Mouse (Mus musculus) forebrain, embryonic 14.5 days (tissue): ENCODE measurements at regions not wholly inside any gene's neighbourhood (a gene's known extent, or its start where the extent isn't known, plus 50 kb on each side); places are given as distances from the start of the nearest gene placed in this dataset.

Experiments used
- ATAC-seq: fragments of 200-750 bp; cut with Nextera tagmentation; 2 replicates; pipeline ENCODE4 v1.8.0; 2017; ENCODE audit warnings: mild to moderate bottlenecking, moderate library complexity
- DNase-seq: peaks from one replicate; pipeline ENCODE4 v3.0.0-alpha.2; 2015; ENCODE audit warnings: low spot score
- H3K27ac ChIP-seq: fragments of 300-500 bp; sonication (generic); 2 replicates; pipeline ENCODE4 v1.5.1; 2014; ENCODE audit warnings: low read depth, mild to moderate bottlenecking, control low read depth, low read length, moderate library complexity
- H3K27me3 ChIP-seq: fragments of 300-500 bp; sonication (generic); replicated peaks from 2 replicates; pipeline ENCODE4 v1.6.1; 2014; ENCODE audit warnings: low read length, control low read depth, mixed read lengths; ENCODE audit not compliant: control insufficient read depth, insufficient read depth
- H3K36me3 ChIP-seq: fragments of 300-500 bp; sonication (generic); 2 replicates; pipeline ENCODE4 v1.6.1; 2014; ENCODE audit warnings: low read length, control low read depth; ENCODE audit not compliant: control insufficient read depth, insufficient read depth
- H3K4me1 ChIP-seq: fragments of 300-500 bp; sonication (generic); 2 replicates; pipeline ENCODE4 v1.6.1; 2014; ENCODE audit warnings: antibody characterized with exemption, low read length, control low read depth; ENCODE audit not compliant: control insufficient read depth, insufficient read depth
- H3K4me2 ChIP-seq: fragments of 300-500 bp; sonication (generic); 2 replicates; pipeline ENCODE4 v1.6.1; 2014; ENCODE audit warnings: mild to moderate bottlenecking, control low read depth, low read length
- H3K4me3 ChIP-seq: fragments of 300-500 bp; sonication (generic); 2 replicates; pipeline ENCODE4 v1.5.1; 2014; ENCODE audit warnings: low read depth, low read length, control low read depth
- H3K9ac ChIP-seq: fragments of 300-500 bp; sonication (generic); 2 replicates; pipeline ENCODE4 v1.6.1; 2014; ENCODE audit warnings: mild to moderate bottlenecking, low read length, control low read depth, moderate library complexity
- H3K9me3 ChIP-seq: fragments of 300-500 bp; sonication (generic); replicated peaks from 2 replicates; pipeline ENCODE4 v1.6.1; 2016; ENCODE audit warnings: low read length, control low read depth, mixed read lengths; ENCODE audit not compliant: control insufficient read depth
- WGBS: fragments of 180-500 bp; shearing (Covaris S2); extraction: QIAGEN DNeasy Blood & Tissue Kit; methylation state at CpG from one replicate; pipeline ENCODE4 v1.1.7; 2014; 5-methylcytosine and 5-hydroxymethylcytosine counted together

GRCm38 (mm10) chr2:53276435-53276834 is 84.9 kb downstream of the Arl6ip6 start:
- H3K9ac ChIP-seq = no peak overlapping the region
- H3K27ac ChIP-seq = no peak overlapping the region
- no peaks in the 10 kb centered on the region for H3K27me3 ChIP-seq
- no peak overlapping the region for H3K4me2 ChIP-seq
- H3K9me3 ChIP-seq = no peaks in the 10 kb centered on the region
- H3K4me3 ChIP-seq = no peak overlapping the region
- no peaks in the 10 kb centered on the region for H3K4me1 ChIP-seq
- DNase-seq (peak; percentile 13), ATAC-seq (no peak)
- WGBS = 6% methylated on average over 1 of the region's 1 CpGs
- H3K36me3 ChIP-seq = no peaks in the 10 kb centered on the region

GRCm38 (mm10) chr2:53301712-53302423 is 110.3 kb downstream of the Arl6ip6 start:
- DNase-seq (peak; percentile 12), ATAC-seq (peak; percentile 15; the same call in 1 of the 2 replicates)
- no peak overlapping the region for H3K4me3 ChIP-seq
- no peak overlapping the region for H3K27ac ChIP-seq
- H3K27me3 ChIP-seq = no peaks in the 10 kb centered on the region
- no peaks in the 10 kb centered on the region for H3K9me3 ChIP-seq
- 72% methylated on average over 2 of the region's 2 CpGs for WGBS
- H3K9ac ChIP-seq = no peak overlapping the region
- H3K4me2 ChIP-seq = no peak overlapping the region
- no peaks in the 10 kb centered on the region for H3K4me1 ChIP-seq
- no peaks in the 10 kb centered on the region for H3K36me3 ChIP-seq

DNA sequence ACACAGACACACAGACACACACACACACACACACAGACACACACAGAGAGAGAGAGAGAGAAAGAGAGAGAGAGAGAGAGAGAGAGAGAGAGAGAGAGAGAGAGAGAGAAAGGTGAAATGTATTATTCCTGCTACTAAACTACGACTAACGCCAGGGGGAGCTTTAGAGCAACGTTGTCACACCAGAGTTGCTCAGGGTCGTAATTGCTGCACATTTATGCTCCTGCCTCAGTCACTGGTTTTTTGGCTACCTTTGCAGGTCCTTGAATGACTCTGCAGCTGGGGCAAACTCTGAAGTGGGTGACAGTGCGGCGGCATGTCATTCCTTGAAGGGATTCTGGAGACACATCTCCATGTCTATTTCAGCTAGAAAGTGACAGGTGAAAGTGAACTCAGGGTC is 139.2 kb downstream of the Arl6ip6 start:
- WGBS = 30% methylated on average over 6 of the region's 6 CpGs
- H3K4me1 ChIP-seq = no peaks in the 10 kb centered on the region
- no peaks in the 10 kb centered on the region for H3K36me3 ChIP-seq
- H3K4me2 ChIP-seq = no peak overlapping the region
- H3K9me3 ChIP-seq = no peaks in the 10 kb centered on the region
- H3K27ac ChIP-seq = no peak overlapping the region
- H3K9ac ChIP-seq = no peak overlapping the region
- ATAC-seq (peak; percentile 84), DNase-seq (peak; percentile 77)
- no peaks in the 10 kb centered on the region for H3K27me3 ChIP-seq
- H3K4me3 ChIP-seq = no peak overlapping the region

DNA sequence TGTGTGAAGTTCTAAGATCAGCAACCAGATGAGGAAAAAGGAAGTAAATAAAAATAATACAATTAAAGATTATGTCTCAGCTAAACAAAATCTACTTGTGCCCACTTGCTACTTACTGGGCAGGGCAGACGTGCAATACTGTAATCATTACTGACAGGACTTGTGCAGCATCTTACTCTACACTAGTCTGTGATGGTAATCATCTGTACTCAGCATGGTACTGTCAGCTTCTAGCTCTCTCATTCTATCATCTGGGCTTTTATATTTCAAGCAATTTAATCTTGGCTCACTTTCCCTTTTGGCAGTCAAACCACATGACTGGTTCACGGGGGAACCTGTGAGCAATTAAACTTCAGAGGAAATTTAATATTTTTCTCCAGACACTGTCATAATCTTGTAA is 167.5 kb downstream of the Arl6ip6 start:
- no peak for ATAC-seq

DNA sequence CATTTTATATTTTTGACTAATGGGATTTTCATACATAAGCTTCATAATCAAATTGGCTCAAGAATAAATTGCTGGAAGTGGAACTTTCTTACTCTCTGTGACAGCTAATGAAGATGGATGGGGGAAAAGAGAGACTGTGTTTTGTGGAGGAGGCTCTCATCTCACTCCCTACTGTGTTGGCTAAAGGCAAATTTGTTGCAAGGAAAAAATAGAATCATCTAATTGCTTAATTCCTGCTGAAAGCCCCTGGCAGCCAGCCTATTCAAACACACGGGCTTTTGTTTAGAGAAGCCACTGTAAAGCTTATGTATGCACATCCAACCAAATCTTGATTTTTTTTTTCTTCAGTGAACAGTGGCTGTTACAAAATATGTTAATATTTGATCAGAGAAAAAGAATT is 190.8 kb downstream of the Arl6ip6 start:
- H3K9ac ChIP-seq = no peak overlapping the region
- 0 out of 2 replicates have a peak overlapping the region, but pooled peaks have one; percentile 7 for H3K4me2 ChIP-seq
- H3K4me1 ChIP-seq = peaks cover 9% of the 10 kb centered on the region; the same call in 1 of the 2 replicates
- DNase-seq = peak; percentile 90
- H3K36me3 ChIP-seq = no peaks in the 10 kb centered on the region
- no peaks in the 10 kb centered on the region for H3K9me3 ChIP-seq
- 2% methylated on average over 1 of the region's 1 CpGs for WGBS
- H3K4me3 ChIP-seq = no peak overlapping the region
- H3K27ac ChIP-seq = no peak overlapping the region; the same call in 1 of the 2 replicates
- no peaks in the 10 kb centered on the region for H3K27me3 ChIP-seq
- ATAC-seq = peak; percentile 54

More for the DNA sequence above, 167.5 kb downstream of the Arl6ip6 start:
- 64% methylated on average over 2 of the region's 2 CpGs for WGBS
- Histone ChIP-seq H3K9ac (no peak overlapping the region), H3K4me1 (no peaks in the 10 kb centered on the region), H3K9me3 (no peaks in the 10 kb centered on the region), H3K4me3 (no peak overlapping the region), H3K27ac (no peak overlapping the region), H3K27me3 (no peaks in the 10 kb centered on the region), H3K4me2 (no peak overlapping the region), H3K36me3 (no peaks in the 10 kb centered on the region)
- no peak for DNase-seq

- Histone ChIP-seq H3K27ac (no peak overlapping the region), H3K4me2 (no peak overlapping the region), H3K27me3 (no peaks in the 10 kb centered on the region), H3K4me1 (peaks cover 9% of the 10 kb centered on the region; the same call in 1 of the 2 replicates), H3K9ac (no peak overlapping the region), H3K4me3 (no peak overlapping the region), H3K9me3 (no peaks in the 10 kb centered on the region), H3K36me3 (no peaks in the 10 kb centered on the region)
- DNase-seq (peak; percentile 85), ATAC-seq (peak; percentile 85)
- 4% methylated on average over 8 of the region's 8 CpGs for WGBS
Observed at GRCm38 (mm10) chr2:53384545-53385176, 193.1 kb downstream of the Arl6ip6 start.

DNA sequence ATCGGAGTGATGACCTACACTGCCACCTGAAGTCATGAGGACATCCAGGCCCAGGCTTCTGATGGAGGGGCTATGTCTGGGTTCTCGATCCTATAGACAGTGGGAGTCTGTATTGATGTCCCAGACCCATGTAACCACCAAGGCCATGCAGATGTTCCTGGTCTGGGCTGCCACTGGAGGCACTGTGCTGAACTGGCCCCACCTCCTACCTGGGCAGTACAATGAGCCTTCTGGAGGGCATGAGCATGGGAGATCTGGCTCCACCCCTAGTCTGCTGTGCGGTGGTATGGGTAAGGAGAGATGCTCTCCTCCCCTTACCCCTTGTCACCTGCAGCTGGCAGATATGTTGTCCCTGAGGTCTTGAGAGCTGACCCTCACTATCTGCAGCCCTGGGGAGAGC is 197.1 kb downstream of the Arl6ip6 start:
- Histone ChIP-seq H3K27ac (no peak overlapping the region), H3K4me2 (no peak overlapping the region), H3K9ac (no peak overlapping the region), H3K4me1 (peaks cover 9% of the 10 kb centered on the region; the same call in 1 of the 2 replicates), H3K9me3 (no peaks in the 10 kb centered on the region), H3K4me3 (no peak overlapping the region), H3K27me3 (no peaks in the 10 kb centered on the region), H3K36me3 (no peaks in the 10 kb centered on the region)
- DNase-seq = no peak
- 94% methylated on average over 3 of the region's 3 CpGs for WGBS
- no peak for ATAC-seq

DNA sequence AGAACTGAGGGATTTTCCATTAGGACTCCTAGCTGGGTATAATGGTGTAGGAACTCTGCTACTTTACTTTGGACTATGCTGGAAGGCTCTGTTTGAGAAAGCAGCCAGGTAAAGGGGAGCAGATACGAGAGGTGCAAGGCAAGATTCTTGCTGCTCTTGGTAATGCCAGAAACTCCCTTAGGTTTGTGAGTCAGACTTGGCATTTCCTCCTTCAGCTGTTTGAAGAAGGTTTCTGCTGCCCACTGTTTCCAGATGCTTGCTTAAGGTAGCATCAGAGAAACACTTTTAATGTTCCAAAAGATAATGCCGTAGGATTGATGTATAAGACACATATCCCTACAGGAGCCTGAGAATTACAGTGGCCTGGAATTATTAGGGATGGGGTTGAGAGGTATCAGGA is 222.9 kb downstream of the Arl6ip6 start:
- H3K27ac ChIP-seq = no peak overlapping the region
- H3K4me3 ChIP-seq = no peak overlapping the region
- DNase-seq = no peak
- 93% methylated on average over 2 of the region's 2 CpGs for WGBS
- H3K36me3 ChIP-seq = no peaks in the 10 kb centered on the region
- no peaks in the 10 kb centered on the region for H3K9me3 ChIP-seq
- no peak overlapping the region for H3K9ac ChIP-seq
- H3K27me3 ChIP-seq = no peaks in the 10 kb centered on the region
- no peak overlapping the region for H3K4me2 ChIP-seq
- no peaks in the 10 kb centered on the region for H3K4me1 ChIP-seq
- no peak for ATAC-seq
